Mouse (Mus musculus) neural tube, embryonic 10.5 days (tissue): ENCODE measurements around the gene Amhr2.
A peak's percentile ranks its signal among the peaks of the same experiment; 100 is the strongest.

Source experiments
- DNase-seq: peaks from one replicate; pipeline ENCODE4 v3.0.0-alpha.2; 2017; ENCODE audit warnings: low spot score; ENCODE audit errors: extremely low spot score

Gene Amhr2

DNA sequence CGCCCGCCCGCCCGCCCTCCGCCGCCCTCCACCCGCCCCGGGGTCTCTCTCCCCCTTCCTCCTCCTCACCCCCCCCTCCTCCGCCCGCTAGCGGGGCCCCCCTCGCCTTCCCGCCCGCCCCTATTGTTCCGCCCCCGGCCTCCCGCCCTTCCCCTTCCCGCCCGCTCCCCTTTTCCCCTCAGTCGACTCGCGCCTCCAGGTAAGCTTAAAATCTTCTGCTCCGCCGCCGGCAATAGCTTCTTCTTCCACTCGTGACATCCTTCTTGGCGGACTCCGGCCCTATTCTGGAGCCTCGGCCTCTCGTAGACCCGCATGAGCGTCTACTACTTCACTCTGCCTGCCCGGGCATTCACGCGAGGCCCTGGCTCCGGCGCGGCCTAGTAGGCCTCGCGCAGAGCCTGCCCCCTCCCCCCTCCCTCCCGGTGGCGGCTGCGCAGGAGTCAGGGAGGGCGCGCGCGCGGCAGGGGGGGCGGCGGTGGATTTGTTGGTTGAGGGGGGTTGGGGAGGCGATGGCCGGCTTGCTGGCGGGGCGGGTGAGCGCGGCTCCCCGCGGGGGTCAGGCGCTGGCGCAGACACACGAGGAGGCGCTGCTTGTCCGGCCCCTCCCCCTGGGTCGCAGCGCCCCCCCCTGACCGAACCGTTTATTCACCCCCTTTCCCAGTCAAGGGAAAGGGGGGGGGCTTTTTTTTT, 25.6 kb downstream of the Amhr2 start:
- peak; percentile 89 for DNase-seq

GRCm38 (mm10) chr15:102471295-102471645, 26.1 kb downstream of the Amhr2 start:
- no peak for DNase-seq

- DNase-seq = no peak
These were observed 26.6 kb downstream of the Amhr2 start for GRCm38 (mm10) chr15:102471727-102472126.

DNA sequence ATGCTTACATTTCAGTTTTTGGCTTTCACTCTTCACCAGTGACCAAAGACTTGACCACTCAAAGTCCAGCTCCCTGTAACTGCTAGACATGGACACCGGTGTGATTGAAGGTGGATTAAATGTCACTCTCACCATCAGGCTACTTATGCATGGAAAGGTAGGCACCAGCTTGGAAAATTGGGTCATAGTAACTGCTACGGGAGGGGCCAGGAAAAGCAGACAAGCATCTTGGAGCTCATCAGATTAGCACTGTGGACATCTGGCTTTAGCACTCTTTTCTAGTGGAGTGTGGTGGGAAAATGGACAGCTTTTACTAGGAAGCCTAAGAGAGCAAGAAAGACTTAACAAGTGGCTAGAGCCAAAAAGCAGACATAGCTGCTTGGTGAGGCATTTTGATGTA, 28.1 kb downstream of the Amhr2 start:
- no peak for DNase-seq

DNA sequence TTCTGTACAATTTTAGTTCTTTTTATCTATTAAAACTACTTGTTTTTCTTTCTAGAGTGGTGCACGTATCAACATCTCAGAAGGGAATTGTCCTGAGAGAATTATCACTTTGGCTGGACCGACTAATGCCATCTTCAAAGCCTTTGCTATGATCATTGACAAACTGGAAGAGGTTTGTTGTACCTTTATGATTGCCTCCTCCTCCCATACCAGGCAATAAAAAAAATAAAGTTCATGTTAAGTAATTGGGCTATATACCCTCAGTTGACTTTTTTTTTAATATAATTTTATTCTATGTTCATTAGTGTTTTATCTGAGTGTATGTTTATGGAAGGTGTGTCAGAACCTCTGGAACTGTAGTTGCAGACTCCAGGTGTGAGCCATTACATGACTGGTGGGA, 29.4 kb downstream of the Amhr2 start:
- DNase-seq = no peak

- DNase-seq = no peak
These were observed 38.0 kb downstream of the Amhr2 start for GRCm38 (mm10) chr15:102483136-102483535.

DNA sequence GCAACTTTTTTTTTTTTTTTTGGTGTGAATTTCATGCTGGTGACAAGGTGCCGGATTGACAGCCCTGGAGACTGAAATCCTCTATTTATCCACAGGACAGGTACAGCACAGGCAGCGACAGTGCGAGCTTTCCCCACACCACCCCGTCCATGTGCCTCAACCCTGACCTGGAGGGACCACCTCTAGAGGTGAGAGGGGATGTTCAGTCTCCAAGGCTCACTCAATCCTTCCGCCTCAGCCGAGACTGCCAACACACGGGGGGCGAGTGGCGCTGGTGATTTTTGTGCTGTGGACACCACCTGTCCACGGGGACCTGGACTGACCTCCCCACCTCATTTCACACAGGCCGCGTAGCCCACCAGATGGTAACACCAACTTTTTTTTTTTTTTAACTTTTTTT, 40.7 kb downstream of the Amhr2 start:
- no peak for DNase-seq

GRCm38 (mm10) chr15:102487664-102488063, 42.5 kb downstream of the Amhr2 start:
- no peak for DNase-seq

- DNase-seq = no peak
These were observed 53.2 kb downstream of the Amhr2 start for GRCm38 (mm10) chr15:102498322-102498721.

- no peak for DNase-seq
These were observed 54.2 kb downstream of the Amhr2 start for GRCm38 (mm10) chr15:102499370-102499769.

GRCm38 (mm10) chr15:102499851-102500250, 54.7 kb downstream of the Amhr2 start:
- DNase-seq = no peak

DNA sequence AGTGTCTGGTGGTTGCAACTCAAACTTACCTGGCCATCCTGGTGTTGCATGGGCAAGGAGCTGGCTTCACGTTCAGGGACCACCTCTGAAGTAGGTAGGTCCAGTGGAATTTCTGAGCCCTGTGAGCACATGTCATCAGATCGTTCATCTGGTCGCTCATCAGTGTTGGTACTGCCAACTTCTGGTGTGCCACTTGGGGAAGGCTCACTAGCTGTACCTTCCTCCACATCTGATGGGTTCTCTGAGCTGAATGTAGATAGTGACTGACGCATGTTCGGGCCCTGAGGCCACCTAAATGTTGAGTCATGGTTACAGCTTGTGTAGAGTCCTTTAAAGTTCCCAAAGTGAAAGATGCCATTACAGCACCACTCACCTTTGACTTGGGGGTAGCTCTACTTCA, 55.3 kb downstream of the Amhr2 start:
- no peak for DNase-seq

- DNase-seq = no peak
These were observed 56.1 kb downstream of the Amhr2 start for GRCm38 (mm10) chr15:102501084-102501814.

GRCm38 (mm10) chr15:102502254-102502840, 57.2 kb downstream of the Amhr2 start:
- DNase-seq = no peak

DNA sequence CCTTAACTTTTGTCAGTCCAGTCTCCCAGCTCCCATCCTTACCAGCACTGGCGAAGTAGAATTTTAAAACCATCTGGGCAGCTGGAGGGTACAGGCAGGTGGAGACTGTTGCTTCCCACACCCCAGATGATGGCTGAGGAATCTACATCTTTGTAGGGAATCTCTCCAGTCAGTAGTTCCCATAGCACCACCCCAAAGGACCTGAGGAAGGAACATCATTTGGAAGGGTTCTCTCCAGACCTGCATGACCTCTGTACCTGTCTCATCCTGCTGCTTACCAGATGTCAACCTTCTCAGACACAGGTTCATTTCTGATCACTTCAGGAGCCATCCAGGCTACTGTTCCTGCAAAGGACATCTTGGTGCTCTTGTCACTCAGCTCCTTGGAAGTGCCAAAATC, 58.3 kb downstream of the Amhr2 start, which contains the start of gene Gm10337:
TSS of gene Gm10337 (plus strand) at position 276 of the 400 bp plus-strand sequence.
- no peak for DNase-seq
